Mouse (Mus musculus) kidney, adult 2 months (tissue): ENCODE results near the gene Add1.

ENCODE experiments used
- CTCF ChIP-seq: fragments of 200-500 bp; conservative IDR thresholded peaks from 2 replicates; pipeline ENCODE4 v1.5.1; 2011; ENCODE audit warnings: low read depth, mild to moderate bottlenecking, control low read depth, low read length, moderate library complexity, mixed read lengths; ENCODE audit not compliant: insufficient read depth, insufficient read length
- POLR2A ChIP-seq: fragments of 200-500 bp; IDR thresholded peaks from one replicate; pipeline ENCODE4 v1.6.1; 2011; ENCODE audit warnings: low read depth, low read length, control low read depth

DNA sequence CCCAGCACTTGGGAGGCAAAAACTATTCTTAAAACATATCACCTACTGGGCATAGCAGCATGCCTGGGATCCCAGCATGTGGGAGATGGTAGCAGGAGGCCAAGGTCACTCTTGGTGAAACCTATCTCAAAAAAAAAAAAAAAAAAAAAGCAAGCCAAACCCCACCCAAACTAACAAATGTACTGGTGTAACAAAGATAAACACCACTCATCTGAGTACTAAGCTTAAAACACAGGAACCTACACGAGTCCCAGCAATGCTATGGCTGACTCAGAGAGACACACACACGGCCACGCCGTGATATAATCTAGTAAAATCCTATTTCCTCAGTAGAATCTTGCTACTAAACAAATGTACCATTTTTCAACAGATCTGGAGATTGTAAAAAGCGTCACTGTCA is 79.5 kb downstream of the Add1 start:
- TF ChIP-seq POLR2A (no peak), CTCF (no peak)
